Mouse (Mus musculus): Measurements from ENCODE around the gene Tmprss2.

Tmprss2 gene

GRCm38 (mm10) chr16:97610939-97611338 lies at the start of gene Tmprss2:
TSS of gene Tmprss2 (minus strand) at chr16:97611195.
- in situ Hi-C loops (cut with MboI), result no loop called here

- in situ Hi-C loops (cut with MboI), result no loop called here
Measured at GRCm38 (mm10) chr16:97659225-97659658, 48.2 kb upstream of the Tmprss2 start.

- in situ Hi-C loops (cut with MboI), result no loop called here
Measured at GRCm38 (mm10) chr16:97658481-97658880, 47.5 kb upstream of the Tmprss2 start.

GRCm38 (mm10) chr16:97655800-97656199 lies 44.8 kb upstream of the Tmprss2 start:
- in situ Hi-C loops (cut with MboI), result no loop called here

- in situ Hi-C loops (cut with MboI), result no loop called here
Measured at GRCm38 (mm10) chr16:97649522-97650188, 38.7 kb upstream of the Tmprss2 start.

- in situ Hi-C loops (cut with MboI), result no loop called here
Measured at GRCm38 (mm10) chr16:97644681-97645080, 33.7 kb upstream of the Tmprss2 start.

GRCm38 (mm10) chr16:97639630-97640029 lies 28.6 kb upstream of the Tmprss2 start:
- in situ Hi-C loops (cut with MboI), result no loop called here

GRCm38 (mm10) chr16:97632880-97633484 lies 22.0 kb upstream of the Tmprss2 start:
- in situ Hi-C loops (cut with MboI), result no loop called here

- in situ Hi-C loops (cut with MboI), result no loop called here
Measured at GRCm38 (mm10) chr16:97623166-97623565, 12.2 kb upstream of the Tmprss2 start.

GRCm38 (mm10) chr16:97622383-97622889 lies 11.4 kb upstream of the Tmprss2 start:
- in situ Hi-C loops (cut with MboI), result no loop called here

GRCm38 (mm10) chr16:97618285-97618684 lies 7.3 kb upstream of the Tmprss2 start:
- in situ Hi-C loops (cut with MboI), result no loop called here

GRCm38 (mm10) chr16:97612009-97612408 lies 1.0 kb upstream of the Tmprss2 start:
- in situ Hi-C loops (cut with MboI), result no loop called here

- in situ Hi-C loops (cut with MboI), result no loop called here
Measured at GRCm38 (mm10) chr16:97610246-97610645, 749 bp downstream of the Tmprss2 start.

GRCm38 (mm10) chr16:97609676-97610075 lies 1.3 kb downstream of the Tmprss2 start:
- in situ Hi-C loops (cut with MboI), result no loop called here

GRCm38 (mm10) chr16:97607956-97608355 lies 3.0 kb downstream of the Tmprss2 start:
- in situ Hi-C loops (cut with MboI), result no loop called here

- in situ Hi-C loops (cut with MboI), result no loop called here
Measured at GRCm38 (mm10) chr16:97606829-97607228, 4.2 kb downstream of the Tmprss2 start.

- in situ Hi-C loops (cut with MboI), result no loop called here
Measured at GRCm38 (mm10) chr16:97605957-97606721, 4.9 kb downstream of the Tmprss2 start.

GRCm38 (mm10) chr16:97602256-97602655 lies 8.7 kb downstream of the Tmprss2 start:
- in situ Hi-C loops (cut with MboI), result no loop called here

GRCm38 (mm10) chr16:97600591-97600990 lies 10.4 kb downstream of the Tmprss2 start:
- in situ Hi-C loops (cut with MboI), result no loop called here

- in situ Hi-C loops (cut with MboI), result no loop called here
Measured at GRCm38 (mm10) chr16:97598046-97598445, 12.9 kb downstream of the Tmprss2 start.

- in situ Hi-C loops (cut with MboI), result no loop called here
Measured at GRCm38 (mm10) chr16:97593816-97594509, 17.0 kb downstream of the Tmprss2 start.

- in situ Hi-C loops (cut with MboI), result no loop called here
Measured at GRCm38 (mm10) chr16:97593057-97593456, 17.9 kb downstream of the Tmprss2 start.

All from mature B cell (primary cell).